ENCODE assay signal across 18 mouse cellular contexts in genomic region chr11:32152814-32153213, GRCm38 (mm10). TPM values are rescaled to one million over a fixed set of nuclear protein-coding genes. Genes with fewer than 3 reads are reported as not detected.
A peak's percentile ranks its signal among the peaks of the same experiment; 100 is the strongest.
DNase-seq lines count a peak whose midpoint lies in the region; ATAC-seq and TF ChIP-seq lines count a peak whose summit lies in the region.
"Had no signal": no experiment of that assay in that cellular context is flagged by ENCODE, and none has a peak within 500 bp of the region (broad histone marks: within the 10 kb centered on the region; RNA-seq: fewer than 3 reads in every experiment).

No protein-coding gene starts in this region.

- no peaks in the 10 kb centered on the region for H3K9me3 ChIP-seq in lung, embryonic 14.5 days (ENCODE audit: low read depth, low read length)
- H3K9me3 ChIP-seq in MEL (replicated peaks; ENCODE audit: insufficient read depth, low read length), result no peaks in the 10 kb centered on the region
- H3K9me3 ChIP-seq: lung, embryonic 15.5 days; midbrain, embryonic 12.5 days had no signal

- H3K4me3 ChIP-seq in lung, embryonic 14.5 days (ENCODE audit: low read depth, low read length), result no peak overlapping the region
- no peak overlapping the region for H3K4me3 ChIP-seq in MEL (ENCODE audit: control insufficient read depth in 1 of 2, insufficient read depth in 1 of 2, low read depth in 2 of 2, low read length in 2 of 2)
- H3K4me3 ChIP-seq: lung, embryonic 15.5 days; midbrain, embryonic 12.5 days had no signal

- no peak for TF ChIP-seq POLR2A in MEL (IDR thresholded peaks at IDR 0.05; ENCODE audit: control insufficient read depth in 1 of 2, insufficient read depth in 1 of 2, low read depth in 1 of 2, low read length in 2 of 2, poor library complexity in 1 of 2)

- no peaks in the 10 kb centered on the region for H3K27me3 ChIP-seq in lung, embryonic 14.5 days (ENCODE audit: insufficient read depth, low read length)
- peaks cover 6 to 8% of the 10 kb centered on the region in 2 experiments; a peak in 3 of 4 replicates for H3K27me3 ChIP-seq in MEL (ENCODE audit: control insufficient read depth in 1 of 2, insufficient read depth in 2 of 2, low read length in 2 of 2)
- H3K27me3 ChIP-seq: lung, embryonic 15.5 days; midbrain, embryonic 12.5 days had no signal

- no peak overlapping the region for H3K4me2 ChIP-seq in lung, embryonic 14.5 days
- H3K4me2 ChIP-seq: lung, embryonic 15.5 days; midbrain, embryonic 12.5 days had no signal

- peak; percentile 39 for TF ChIP-seq CTCF in lung, embryonic 14.5 days (IDR thresholded peaks at IDR 0.05; ENCODE audit: low read depth)
- TF ChIP-seq CTCF in MEL (IDR thresholded peaks at IDR 0.05 in 2 of 3, conservative IDR thresholded peaks at IDR 0.05 in 1 of 3; ENCODE audit: control insufficient read depth in 1 of 3, insufficient read depth in 1 of 3, low read depth in 2 of 3, low read length in 3 of 3, poor library complexity in 1 of 3, severe bottlenecking in 1 of 3), result peak in 2 of 3 experiments; percentile 29 to 42; a peak in 4 of 6 replicates

- no peak overlapping the region for H3K9ac ChIP-seq in lung, embryonic 14.5 days
- no peak overlapping the region for H3K9ac ChIP-seq in MEL (ENCODE audit: control insufficient read depth, low read depth, low read length, poor library complexity, severe bottlenecking)
- H3K9ac ChIP-seq: lung, embryonic 15.5 days; midbrain, embryonic 12.5 days had no signal

- H3K4me1 ChIP-seq in lung, embryonic 14.5 days (ENCODE audit: insufficient read depth), result no peaks in the 10 kb centered on the region
- H3K4me1 ChIP-seq in MEL (ENCODE audit: control insufficient read depth in 1 of 2, insufficient read depth in 2 of 2, low read length in 2 of 2), result no peaks in the 10 kb centered on the region
- H3K4me1 ChIP-seq: lung, embryonic 15.5 days had no signal

- TF ChIP-seq RAD21 in MEL (IDR thresholded peaks at IDR 0.05; ENCODE audit: low read depth, low read length), result peak; percentile 26

- intact Hi-C loops in heart, postnatal 36 days (cut with DNase I), result no loop called here

- peak; percentile 2 for DNase-seq in heart, adult 11 months
- no peak for DNase-seq in heart, postnatal 36 days
- no peak for DNase-seq in lung, embryonic 14.5 days
- DNase-seq in lung, postnatal 25 days (ENCODE audit: low spot score), result no peak
- DNase-seq in MEL (ENCODE audit: low read depth, low spot score), result peak; percentile 28
- DNase-seq in yolk sac, embryonic 10.5 days (ENCODE audit: low spot score), result no peak
- no peak for DNase-seq in right cerebral cortex, postnatal 4 days
- DNase-seq: cerebellum, adult 18-20 months; gastrocnemius, postnatal 36 days; heart, postnatal 10 days; right cerebral cortex, postnatal 14 days had no signal

- no peak for TF ChIP-seq EP300 in MEL (IDR thresholded peaks at IDR 0.05; ENCODE audit: low read depth in 1 of 2, low read length in 2 of 2)

- H3K27ac ChIP-seq in lung, embryonic 14.5 days (ENCODE audit: low read depth), result no peak overlapping the region
- H3K27ac ChIP-seq in MEL (ENCODE audit: control insufficient read depth, low read depth, low read length), result no peak overlapping the region
- H3K27ac ChIP-seq: lung, embryonic 15.5 days; midbrain, embryonic 12.5 days had no signal

- H3K79me2 ChIP-seq in MEL (ENCODE audit: control insufficient read depth, insufficient read depth, low read length, poor library complexity), result no peaks in the 10 kb centered on the region

- no peaks in the 10 kb centered on the region for H3K36me3 ChIP-seq in lung, embryonic 14.5 days (ENCODE audit: insufficient read depth)
- no peaks in the 10 kb centered on the region for H3K36me3 ChIP-seq in MEL (ENCODE audit: control insufficient read depth in 1 of 2, insufficient read depth in 2 of 2, low read length in 2 of 2)
- H3K36me3 ChIP-seq: lung, embryonic 15.5 days; midbrain, embryonic 12.5 days had no signal

- ATAC-seq in lung, embryonic 14.5 days (ENCODE audit: insufficient read depth), result no peak
- ATAC-seq in erythroblast, adult 5-6 weeks (replicated peaks; ENCODE audit: low FRiP score, poor library complexity, severe bottlenecking), result 0 out of 2 replicates have a peak, but pooled peaks have one; percentile 47
- ATAC-seq: forebrain, embryonic 14.5 days had no signal

TF ChIP-seq in MEL, 35 proteins besides CTCF, POLR2A, EP300 and RAD21:
- TF ChIP-seq USF1 (IDR thresholded peaks at IDR 0.05; ENCODE audit: low read depth, low read length) (no peak), SMC3 (IDR thresholded peaks at IDR 0.05; ENCODE audit: low read depth, low read length) (peak; percentile 50)

RNA-seq across cellular contexts. Expression of gene Il9r, which starts 47.3 kb away (rescaled TPM):
- total RNA-seq in heart, postnatal 36 days (2021), result under 1 TPM in 1 of 2 experiments, not detected in 1; 0.11 TPM
- polyA plus RNA-seq in lung, embryonic 14.5 days (2014; fragmentation: Nextera tagmentation; extraction: Ambion mirVana), result 0.04 TPM in 1 of 2 replicates, not detected in the other
- 76.5 and 83.8 TPM in 2 replicates for total RNA-seq in MEL (2012; rRNA removed)
- 10 to 100 TPM in 1 of 2 experiments, not detected in 1; 56.9 TPM for polyA plus RNA-seq in MEL (2012; ENCODE audit: insufficient read depth in 1 of 2, insufficient read length in 2 of 2, low read depth in 1 of 2, low replicate concordance in 2 of 2, missing spikeins in 1 of 2)
- total RNA-seq in erythroblast, adult 5-6 weeks (2015; ENCODE audit: low replicate concordance), result not detected in 2 replicates
- not detected in 2 replicates for total RNA-seq in erythroblast, adult 5-6 weeks (2017; ENCODE audit: low replicate concordance)
- total RNA-seq: gastrocnemius, postnatal 36 days; left cerebral cortex, postnatal 25 days had no signal
- polyA plus RNA-seq: forebrain, embryonic 14.5 days; intestine, embryonic 14.5 days; midbrain, embryonic 12.5 days; neural tube, embryonic 14.5 days had no signal

RNA-seq across cellular contexts. Expression of gene Snrnp25, which starts 52.4 kb away (rescaled TPM):
- 10 to 100 TPM; 11.1 to 12.2 TPM for total RNA-seq in heart, postnatal 36 days (2021)
- 62.8 and 71.4 TPM in 2 replicates for polyA plus RNA-seq in lung, embryonic 14.5 days (2014; fragmentation: Nextera tagmentation; extraction: Ambion mirVana)
- 148 and 158 TPM in 2 replicates for total RNA-seq in MEL (2012; rRNA removed)
- 100 to 1,000 TPM in 1 of 2 experiments, not detected in 1; 130 TPM for polyA plus RNA-seq in MEL (2012; ENCODE audit: insufficient read depth in 1 of 2, insufficient read length in 2 of 2, low read depth in 1 of 2, low replicate concordance in 2 of 2, missing spikeins in 1 of 2)
- total RNA-seq in erythroblast, adult 5-6 weeks (2015; ENCODE audit: low replicate concordance), result 64.4 and 68.3 TPM in 2 replicates
- 29.9 and 61.1 TPM in 2 replicates for total RNA-seq in erythroblast, adult 5-6 weeks (2017; ENCODE audit: low replicate concordance)

Comparison
In these comparisons a context has a peak if more than half of its experiments do, and no peak if none do; other contexts are left out.
1. DNase-seq: peak in heart, adult 11 months (single experiment) and MEL (single experiment); none in heart, postnatal 36 days (0 of 2), lung, embryonic 14.5 days (single experiment), lung, postnatal 25 days (single experiment), yolk sac, embryonic 10.5 days (single experiment) and right cerebral cortex, postnatal 4 days (single experiment).
2. RNA of gene Il9r, which starts 47.3 kb away (total RNA-seq): 76.5 to 83.8 TPM in MEL; 0.11 TPM in heart, postnatal 36 days and not detected in erythroblast, adult 5-6 weeks; every median in the first group is over 10 times any median in the second.